Mouse (Mus musculus) A20 (cell line): ENCODE measurements around the gene Cox4i1.

ENCODE experiments used
- DNase-seq: peaks from one replicate; pipeline ENCODE4 v3.0.0-alpha.2; 2011; ENCODE audit warnings: low read depth, low spot score

The Cox4i1 gene

GRCm38 (mm10) chr8:120664566-120664965 lies 3.5 kb upstream of the Cox4i1 start:
- DNase-seq = no peak

- DNase-seq = peak; percentile 78
These were observed 2.1 kb upstream of the Cox4i1 start for GRCm38 (mm10) chr8:120665726-120666455.

GRCm38 (mm10) chr8:120666807-120667470 lies 1.1 kb upstream of the Cox4i1 start:
- DNase-seq = peak; percentile 57

- DNase-seq = no peak
These were observed 418 bp downstream of the Cox4i1 start, which contains the start of gene Emc8 for GRCm38 (mm10) chr8:120668374-120668905. Gene Emc8 (minus strand): TSS chr8:120668573.

- no peak for DNase-seq
These were observed 3.8 kb downstream of the Cox4i1 start for GRCm38 (mm10) chr8:120671775-120672174.

GRCm38 (mm10) chr8:120672626-120673229 lies 4.7 kb downstream of the Cox4i1 start:
- DNase-seq = no peak

GRCm38 (mm10) chr8:120673298-120673697 lies 5.3 kb downstream of the Cox4i1 start:
- DNase-seq = no peak

- DNase-seq = peak; percentile 16
These were observed 7.7 kb downstream of the Cox4i1 start for GRCm38 (mm10) chr8:120675718-120676117.

- DNase-seq = peak; percentile 80
These were observed 10.4 kb downstream of the Cox4i1 start for GRCm38 (mm10) chr8:120678447-120678846.

GRCm38 (mm10) chr8:120679629-120680387 lies 11.8 kb downstream of the Cox4i1 start:
- no peak for DNase-seq

GRCm38 (mm10) chr8:120680405-120680804 lies 12.4 kb downstream of the Cox4i1 start:
- peak; percentile 69 for DNase-seq

GRCm38 (mm10) chr8:120681113-120681512 lies 13.1 kb downstream of the Cox4i1 start:
- no peak for DNase-seq

- peak; percentile 97 for DNase-seq
These were observed 15.6 kb downstream of the Cox4i1 start for GRCm38 (mm10) chr8:120683602-120684001.

GRCm38 (mm10) chr8:120684082-120684481 lies 16.1 kb downstream of the Cox4i1 start:
- DNase-seq = no peak

GRCm38 (mm10) chr8:120685097-120685496 lies 17.1 kb downstream of the Cox4i1 start:
- DNase-seq = no peak

GRCm38 (mm10) chr8:120685591-120685990 lies 17.6 kb downstream of the Cox4i1 start:
- DNase-seq = no peak

GRCm38 (mm10) chr8:120686051-120686450 lies 18.0 kb downstream of the Cox4i1 start:
- DNase-seq = no peak

- no peak for DNase-seq
These were observed 18.6 kb downstream of the Cox4i1 start for GRCm38 (mm10) chr8:120686576-120686975.

GRCm38 (mm10) chr8:120687786-120688185 lies 19.8 kb downstream of the Cox4i1 start:
- no peak for DNase-seq

- DNase-seq = no peak
These were observed 20.5 kb downstream of the Cox4i1 start for GRCm38 (mm10) chr8:120688511-120688910.

- no peak for DNase-seq
These were observed 24.9 kb downstream of the Cox4i1 start for GRCm38 (mm10) chr8:120692934-120693333.
